Mouse (Mus musculus) olfactory bulb, adult 2 months (tissue): ENCODE results near the gene Tbc1d1.

Experiments
- CTCF ChIP-seq: fragments of 200-500 bp; IDR thresholded peaks from 2 replicates; pipeline ENCODE4 v1.5.1; 2012; ENCODE audit warnings: low read depth, mild to moderate bottlenecking, low read length, moderate library complexity; ENCODE audit not compliant: insufficient read depth
- POLR2A ChIP-seq: fragments of 200-500 bp; IDR thresholded peaks from 2 replicates; pipeline ENCODE4 v1.6.1; 2012; ENCODE audit warnings: mild to moderate bottlenecking, low read depth, low read length, moderate library complexity; ENCODE audit not compliant: insufficient read depth

GRCm38 (mm10) chr5:64323286-64323685 lies 167.2 kb downstream of the Tbc1d1 start:
- TF ChIP-seq POLR2A (no peak), CTCF (no peak)
